10 mouse cellular contexts compared by ENCODE assay signal in genomic region chr11:96234906-96235305, GRCm38 (mm10). TPM values are rescaled to one million over a fixed set of nuclear protein-coding genes. Genes with fewer than 3 reads are reported as not detected.
DNase-seq lines count a peak whose midpoint lies in the region; ATAC-seq and TF ChIP-seq lines count a peak whose summit lies in the region.
"Had no signal": no experiment of that assay in that cellular context is flagged by ENCODE, and none has a peak within 500 bp of the region (broad histone marks: within the 10 kb centered on the region; RNA-seq: fewer than 3 reads in every experiment).

No protein-coding gene starts in this region.

- H3K27me3 ChIP-seq in Patski = no peaks in the 10 kb centered on the region

- CTCF ChIA-PET in Patski (lab: Charles Lee) = interaction anchor here (0.9 to 3.8 kb wide), 9 partner anchors 8 to 166 kb away, joined by 3 to 18 read pairs (median 4); no protein-coding TSS in a partner anchor

- POLR2A ChIA-PET in Patski (lab: Charles Lee) = no interaction called here

- peak; percentile 6 to 59 for DNase-seq in heart, adult 18-20 months
- no peak for DNase-seq in heart, postnatal 25 days (ENCODE audit: low spot score)
- DNase-seq in 416B (ENCODE audit: low read depth) (peak; percentile 49), Patski (ENCODE audit: low read depth, low spot score) (no peak)
- peak; percentile 67 for DNase-seq in embryo, embryonic 10.5 days (ENCODE audit: low spot score)
- peak; percentile 41 to 54 for DNase-seq in kidney, postnatal 25 days
- peak; percentile 40 for DNase-seq in testis, postnatal 14 days (ENCODE audit: low spot score)

- no peak for ATAC-seq in Patski
- peak; percentile 80 for ATAC-seq in megakaryocyte, adult 5-6 weeks (ENCODE audit: poor library complexity, severe bottlenecking)

- in situ Hi-C loops in Patski (cut with MboI; ENCODE audit: low pct_unique_long_range_greater_than_20kb) = loop anchor here (5.0 kb wide), 3 partner anchors 38 to 143 kb away; no protein-coding TSS in a partner anchor

- intact Hi-C loops in heart, postnatal 25 days (cut with DNase I) = loop anchor here (1.0 kb wide), 2 partner anchors 90 to 142 kb away; no protein-coding TSS in a partner anchor

- peak; percentile 89 for TF ChIP-seq CTCF in Patski (IDR thresholded peaks at IDR 0.05)

RNA-seq across cellular contexts. Expression of gene Hoxb9, which starts 36.4 kb away (rescaled TPM):
- not detected for total RNA-seq in heart, adult 18-20 months (2021)
- total RNA-seq in heart, postnatal 25 days (2021) = not detected
- 111 TPM for polyA plus RNA-seq in Patski (2021)
- total RNA-seq in megakaryocyte, adult 5-6 weeks (2015) = not detected in 2 replicates
- total RNA-seq in megakaryocyte, adult 5-6 weeks (2017) = not detected in 2 replicates
- total RNA-seq: left cerebral cortex, postnatal 10 days had no signal

RNA-seq across cellular contexts. Expression of gene Hoxb13, which starts 40.8 kb away (rescaled TPM):
- not detected for total RNA-seq in heart, adult 18-20 months (2021)
- not detected for total RNA-seq in heart, postnatal 25 days (2021)
- 1.4 TPM for polyA plus RNA-seq in Patski (2021)
- total RNA-seq in megakaryocyte, adult 5-6 weeks (2015) = not detected in 2 replicates
- total RNA-seq in megakaryocyte, adult 5-6 weeks (2017) = not detected in 2 replicates
- total RNA-seq: left cerebral cortex, postnatal 10 days had no signal
- polyA plus RNA-seq: stomach, embryonic 14.5 days had no signal

RNA-seq across cellular contexts. Expression of gene Hoxb8, which starts 46.8 kb away (rescaled TPM):
- not detected for total RNA-seq in heart, adult 18-20 months (2021)
- not detected for total RNA-seq in heart, postnatal 25 days (2021)
- polyA plus RNA-seq in Patski (2021) = 118 TPM
- total RNA-seq in megakaryocyte, adult 5-6 weeks (2015) = not detected in 2 replicates
- not detected in 2 replicates for total RNA-seq in megakaryocyte, adult 5-6 weeks (2017)
- total RNA-seq: left cerebral cortex, postnatal 10 days had no signal

RNA-seq across cellular contexts. Expression of gene Hoxb7, which starts 51.5 kb away (rescaled TPM):
- not detected for total RNA-seq in heart, adult 18-20 months (2021)
- not detected for total RNA-seq in heart, postnatal 25 days (2021)
- 98.7 TPM for polyA plus RNA-seq in Patski (2021)
- total RNA-seq in megakaryocyte, adult 5-6 weeks (2015) = 0.11 TPM in 1 of 2 replicates, not detected in the other
- not detected in 2 replicates for total RNA-seq in megakaryocyte, adult 5-6 weeks (2017)
- total RNA-seq: left cerebral cortex, postnatal 10 days had no signal

RNA-seq across cellular contexts. Expression of gene Hoxb6, which starts 57.4 kb away (rescaled TPM):
- total RNA-seq in heart, adult 18-20 months (2021) = not detected
- not detected for total RNA-seq in heart, postnatal 25 days (2021)
- 69.7 TPM for polyA plus RNA-seq in Patski (2021)
- total RNA-seq in megakaryocyte, adult 5-6 weeks (2015) = not detected in 2 replicates
- total RNA-seq in megakaryocyte, adult 5-6 weeks (2017) = not detected in 2 replicates
- total RNA-seq: left cerebral cortex, postnatal 10 days had no signal

Comparison
In these comparisons a context has a peak if more than half of its experiments do, and no peak if none do; other contexts are left out.
1. DNase-seq: peak in heart, adult 18-20 months (2 of 2), 416B (single experiment), embryo, embryonic 10.5 days (single experiment), kidney, postnatal 25 days (2 of 2) and testis, postnatal 14 days (single experiment); none in heart, postnatal 25 days (single experiment) and Patski (single experiment).